Mouse (Mus musculus) liver, adult 2 months (tissue): Measurements from ENCODE around the gene Mrps5.

Experiments
- CTCF ChIP-seq: fragments of 200-500 bp; IDR thresholded peaks from 2 replicates; pipeline ENCODE4 v1.5.1; 2011; ENCODE audit warnings: low read depth, low read length, control low read depth
- POLR2A ChIP-seq: fragments of 200-500 bp; IDR thresholded peaks from 2 replicates; pipeline ENCODE4 v1.6.1; 2011; ENCODE audit warnings: low read length, control low read depth; ENCODE audit not compliant: insufficient read depth; ENCODE audit errors: extremely low read depth

GRCm38 (mm10) chr2:127632601-127633000, 45.6 kb downstream of the Mrps5 start:
- TF ChIP-seq POLR2A (no peak), CTCF (no peak)
